Mouse (Mus musculus) lung, postnatal 25 days (tissue): Measurements from ENCODE around the gene Pcbd2.

Experiments used
- DNase-seq: peaks from one replicate; pipeline ENCODE4 v3.0.0; 2022; ENCODE audit warnings: low spot score

Gene Pcbd2

DNA sequence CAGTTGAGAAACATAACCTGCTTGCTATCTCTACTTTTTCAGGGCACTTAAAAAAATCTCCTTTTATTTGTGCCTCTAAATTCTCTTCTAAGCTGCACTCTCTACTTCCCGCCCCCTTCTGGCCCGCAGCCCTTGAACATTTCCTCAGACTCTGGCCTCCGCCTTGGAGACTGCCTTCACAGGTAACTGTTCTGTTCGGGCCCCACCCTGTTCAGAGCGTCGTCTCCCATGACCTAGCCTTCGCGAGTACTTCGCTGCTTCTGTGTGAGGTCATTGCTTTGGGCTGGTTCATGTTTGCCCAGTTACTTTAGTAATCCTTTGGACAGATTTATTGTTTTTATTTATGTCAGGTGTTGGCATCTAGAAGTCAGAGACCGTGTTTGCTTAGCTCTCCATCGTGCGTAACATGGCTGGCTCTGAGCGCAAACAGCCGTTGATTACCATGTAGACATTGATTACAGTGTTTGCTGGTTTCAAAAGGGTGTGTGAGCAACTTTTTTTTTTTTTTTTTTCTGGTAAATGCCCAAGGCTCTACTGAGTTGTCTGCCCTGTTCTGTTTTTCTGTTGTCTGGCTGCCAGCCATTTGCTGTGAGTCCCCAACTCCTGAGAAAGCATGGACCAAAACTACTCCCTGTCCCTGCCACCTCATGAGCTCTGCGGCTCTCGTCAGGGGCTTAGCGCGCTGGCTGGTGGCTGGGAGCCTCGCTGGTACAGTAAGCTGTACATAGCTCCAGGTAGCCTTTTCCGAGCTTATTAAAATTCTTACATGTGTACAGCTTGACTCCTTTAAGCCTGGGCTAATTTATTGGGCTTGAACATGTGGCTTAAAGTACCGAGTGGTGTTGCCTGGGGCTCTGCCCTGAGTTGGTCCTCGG is 6.7 kb downstream of the Pcbd2 start:
- peak; percentile 42 for DNase-seq

- no peak for DNase-seq
These were observed 10.7 kb downstream of the Pcbd2 start for GRCm38 (mm10) chr13:55737885-55738284.

DNA sequence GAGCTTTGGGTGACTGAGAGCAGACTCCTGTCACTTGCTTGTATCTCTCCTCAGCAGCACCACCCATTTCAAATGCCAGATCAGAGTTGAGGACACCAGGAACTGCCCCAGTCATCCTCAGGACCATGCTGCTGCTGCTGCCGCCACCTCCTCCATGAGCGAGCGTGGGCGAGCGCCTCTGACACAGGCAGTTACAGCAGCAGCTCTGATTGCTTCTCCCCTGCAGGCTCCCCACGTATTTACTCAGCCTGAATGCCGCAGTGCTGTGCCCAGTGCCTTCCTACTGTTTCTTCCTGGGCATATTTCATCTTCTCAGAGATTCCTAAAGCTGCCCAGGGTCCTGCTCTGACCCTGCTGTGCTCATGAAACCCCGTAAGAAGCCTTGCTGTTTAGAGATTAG is 15.1 kb downstream of the Pcbd2 start:
- DNase-seq = no peak

GRCm38 (mm10) chr13:55754380-55754779 is 27.2 kb downstream of the Pcbd2 start:
- no peak for DNase-seq

DNA sequence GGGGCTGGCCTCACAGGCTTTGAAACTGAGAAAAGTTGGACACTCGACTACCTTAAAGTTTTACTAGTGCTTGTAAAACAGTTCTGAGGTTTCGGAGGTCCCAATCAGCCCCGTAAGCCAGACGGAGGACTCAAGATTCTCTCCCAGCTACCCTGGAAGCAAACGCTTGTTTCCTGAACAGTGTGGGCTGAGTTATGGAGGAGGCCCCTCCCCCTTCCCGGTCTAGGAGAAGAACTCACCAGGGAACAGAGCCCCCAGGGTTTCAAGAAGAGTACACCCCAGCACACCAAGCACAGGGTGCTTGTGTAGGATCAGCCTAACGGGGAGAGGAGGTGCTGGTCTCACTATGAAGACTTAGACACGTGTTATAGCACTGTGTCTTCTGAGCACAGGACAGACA is 29.6 kb downstream of the Pcbd2 start:
- DNase-seq = no peak

GRCm38 (mm10) chr13:55757645-55758044 is 30.5 kb downstream of the Pcbd2 start:
- DNase-seq = no peak

- no peak for DNase-seq
These were observed 33.4 kb downstream of the Pcbd2 start for GRCm38 (mm10) chr13:55760576-55760975.

DNA sequence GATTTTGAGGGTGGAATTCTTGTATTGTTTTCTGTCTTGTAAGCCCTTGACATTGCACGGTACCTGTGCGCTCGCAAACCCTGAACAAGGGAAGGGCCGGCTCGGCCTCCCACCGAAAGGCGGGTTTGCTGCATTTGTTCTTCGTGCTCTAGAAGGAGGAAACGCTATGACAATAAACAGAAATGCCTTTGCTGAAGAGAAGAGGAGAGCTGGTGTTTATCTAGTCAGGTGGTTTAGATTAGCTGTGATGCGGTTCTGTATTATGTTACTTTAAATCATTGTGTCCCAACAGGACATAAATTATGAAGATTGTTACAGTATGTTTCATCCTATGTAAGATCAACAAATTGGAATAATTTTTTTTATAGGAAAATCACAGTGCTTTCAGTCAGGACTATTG is 34.3 kb downstream of the Pcbd2 start:
- DNase-seq = no peak

DNA sequence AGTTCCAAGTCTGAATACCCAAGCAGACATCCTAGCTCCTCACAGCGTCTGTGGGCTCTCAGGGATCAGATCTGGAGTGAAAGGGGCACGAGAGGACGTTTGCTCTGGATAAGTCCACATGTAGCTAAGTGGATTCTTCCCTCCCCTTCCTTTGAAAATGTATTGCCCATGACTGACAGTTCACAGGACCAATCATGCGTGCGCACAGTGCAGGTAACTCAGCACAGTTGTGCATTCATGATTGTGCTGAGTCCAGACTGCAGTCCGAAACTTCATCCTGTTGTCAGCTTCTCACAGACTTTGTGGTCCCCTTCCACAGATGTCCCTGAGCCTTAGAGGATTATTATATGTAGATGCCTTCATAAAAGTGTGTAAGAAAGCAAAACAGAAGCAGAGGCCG is 47.2 kb downstream of the Pcbd2 start:
- DNase-seq = no peak

GRCm38 (mm10) chr13:55775056-55775455 is 47.9 kb downstream of the Pcbd2 start:
- no peak for DNase-seq

GRCm38 (mm10) chr13:55784268-55784667 is 57.1 kb downstream of the Pcbd2 start, which contains the start of gene Catsper3:
Catsper3 (plus strand) TSS chr13:55784568.
- no peak for DNase-seq

GRCm38 (mm10) chr13:55786120-55786519 is 59.0 kb downstream of the Pcbd2 start:
- peak; percentile 68 for DNase-seq

GRCm38 (mm10) chr13:55801246-55801645 is 74.1 kb downstream of the Pcbd2 start:
- no peak for DNase-seq

DNA sequence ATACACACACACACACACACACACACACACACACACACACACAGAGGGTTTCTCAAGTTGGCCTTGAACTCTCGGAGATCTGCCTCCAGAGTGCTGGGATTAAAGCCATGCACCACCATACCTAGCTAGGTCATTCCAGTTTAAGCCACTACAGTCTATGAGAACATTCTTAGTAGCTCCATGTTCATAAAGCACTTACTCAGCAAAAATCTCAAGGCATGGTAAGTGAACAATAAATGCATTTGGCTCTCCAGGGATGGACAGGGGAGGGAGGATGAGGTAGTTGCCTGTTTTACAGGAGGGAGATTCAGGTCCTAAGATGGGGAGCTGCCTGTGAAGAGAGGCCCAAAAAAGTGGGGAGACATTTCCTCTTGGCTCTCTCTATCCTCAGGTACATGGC is 76.8 kb downstream of the Pcbd2 start:
- DNase-seq = no peak

DNA sequence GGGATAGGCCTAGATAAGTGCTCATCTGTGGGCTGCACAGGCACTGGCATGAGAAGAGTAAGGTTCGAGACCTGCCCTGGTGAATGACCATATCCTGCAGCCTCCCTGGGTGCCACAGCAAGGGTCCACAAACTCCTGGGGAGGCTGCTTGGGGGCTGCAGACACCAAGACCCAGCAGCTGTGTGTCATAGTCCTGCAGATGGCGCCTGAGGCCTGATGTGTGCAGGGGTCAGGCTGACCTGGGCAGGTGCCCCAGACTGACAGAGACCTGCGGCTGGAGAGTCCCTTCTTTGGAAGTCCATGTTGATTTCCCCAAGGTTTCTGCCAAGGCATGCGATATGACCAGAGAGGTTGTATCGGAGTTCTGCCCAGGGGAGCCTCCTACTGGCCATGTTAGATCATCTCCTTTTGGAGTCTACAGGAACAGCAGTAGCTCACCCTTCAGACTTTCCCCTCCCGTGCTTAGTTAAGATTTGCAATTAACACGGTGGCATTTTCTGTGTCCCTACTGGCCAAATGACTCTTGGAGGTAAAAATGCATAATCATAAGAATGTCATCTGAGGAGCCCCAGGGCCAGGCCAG is 82.0 kb downstream of the Pcbd2 start:
- DNase-seq = no peak

GRCm38 (mm10) chr13:55809707-55810106 is 82.5 kb downstream of the Pcbd2 start:
- DNase-seq = no peak

GRCm38 (mm10) chr13:55810947-55811346 is 83.8 kb downstream of the Pcbd2 start:
- DNase-seq = peak; percentile 26

DNA sequence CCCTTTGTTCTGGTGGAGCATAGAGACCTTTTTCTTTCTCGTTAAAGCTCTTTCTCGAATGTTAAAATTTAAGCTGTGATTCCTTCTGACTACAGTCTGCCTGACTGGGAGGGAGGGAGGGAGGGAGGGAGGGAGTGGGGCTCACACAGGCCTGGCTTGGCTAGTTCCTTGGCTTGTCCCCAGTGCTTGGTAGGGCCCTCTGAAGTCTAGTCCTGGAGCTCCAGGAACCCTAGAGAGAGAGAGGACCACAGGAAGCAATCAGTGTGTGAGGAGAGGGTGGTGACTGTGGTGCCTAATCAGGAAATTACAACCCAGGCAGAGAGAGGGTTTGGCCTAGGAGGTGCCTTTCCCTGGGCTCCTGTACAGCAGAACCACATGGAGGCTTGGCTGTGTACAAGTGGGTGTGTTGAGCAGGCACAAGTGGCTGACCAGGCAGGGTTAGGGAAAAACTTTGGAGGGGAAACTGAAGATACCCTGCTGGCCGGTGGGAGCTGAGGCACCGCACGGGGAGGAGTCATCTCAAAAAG is 86.4 kb downstream of the Pcbd2 start:
- no peak for DNase-seq

DNA sequence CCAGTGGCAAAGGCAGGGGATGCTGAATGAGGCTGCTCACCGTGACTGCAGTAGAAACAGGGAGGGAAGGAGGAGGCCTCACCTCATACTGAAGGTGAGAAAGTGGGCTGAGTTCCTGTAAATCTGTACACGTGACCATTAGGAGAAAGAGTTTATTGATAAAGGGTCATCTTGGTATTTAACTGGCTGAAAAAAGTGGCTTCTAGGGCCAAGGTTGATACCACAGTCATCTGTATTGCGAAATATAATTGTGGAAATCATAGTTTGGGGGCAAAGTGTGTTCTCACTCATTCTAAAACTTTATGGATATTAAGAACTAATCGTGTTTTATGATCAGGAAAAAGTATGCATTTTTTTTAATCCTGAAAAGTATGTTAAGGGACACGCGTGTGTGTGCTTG is 87.7 kb downstream of the Pcbd2 start:
- no peak for DNase-seq

- DNase-seq = no peak
These were observed 95.3 kb downstream of the Pcbd2 start for GRCm38 (mm10) chr13:55822499-55822898.

GRCm38 (mm10) chr13:55824151-55824945 is 97.2 kb downstream of the Pcbd2 start:
- no peak for DNase-seq

DNA sequence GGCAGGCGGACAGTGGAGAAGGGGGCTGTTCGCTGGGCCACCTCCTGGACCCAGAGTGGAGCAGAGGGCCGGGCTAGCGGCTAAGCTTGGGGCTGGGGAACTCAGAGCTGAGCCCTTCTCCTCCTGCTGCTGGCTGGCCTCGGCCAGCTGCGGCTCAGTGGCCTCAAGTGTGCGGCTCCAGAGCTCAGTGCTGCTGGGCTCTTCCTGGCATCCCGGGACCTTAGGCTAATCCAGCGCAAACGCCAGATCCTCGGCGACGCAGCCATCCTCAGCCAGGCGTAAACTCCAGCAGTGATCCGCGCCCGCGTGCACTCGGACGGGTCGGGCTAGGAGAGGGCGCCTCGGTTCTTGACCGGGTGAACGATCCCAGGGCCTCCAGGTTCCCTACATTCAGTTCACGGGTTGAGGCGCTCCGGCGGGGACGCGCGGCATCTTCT is 98.1 kb downstream of the Pcbd2 start:
- DNase-seq = no peak
